Mouse (Mus musculus) adrenal gland, postnatal 25 days (tissue): ENCODE results near the gene Smyd2. TPM values are rescaled to one million over a fixed set of nuclear protein-coding genes. Genes with fewer than 3 reads are reported as not detected.
A peak's percentile ranks its signal among the peaks of the same experiment; 100 is the strongest.

Experiments used
- DNase-seq: peaks from one replicate; pipeline ENCODE4 v3.0.0; 2021; ENCODE audit warnings: mixed read lengths
- long read RNA-seq: library from polyadenylated mRNA; stranded (forward); transcript quantifications from one replicate; pipeline ENCODE4 v2.0.0, GENCODE M21; 2021
- total RNA-seq: library from RNA; stranded (reverse); gene quantifications from 2 replicates; pipeline ENCODE4 v1.2.3, GENCODE M21; 2021

The Smyd2 gene
- total RNA-seq = 74.5 and 80.8 TPM in 2 replicates
- long read RNA-seq, transcript Smyd2-201 (12 exons, 1,680 nt) = major isoform, 75 of 92 reads
- long read RNA-seq, partial matches to known transcripts = 8 of 92 reads
- long read RNA-seq, other reads (novel, unspliced or antisense) = 6 of 92 reads

- DNase-seq = peak; percentile 80
Observed at GRCm38 (mm10) chr1:189921818-189922592, at the start of gene Smyd2. Gene Smyd2, minus strand, starts transcription at chr1:189922363.

GRCm38 (mm10) chr1:189970381-189970780 is 48.2 kb upstream of the Smyd2 start:
- no peak for DNase-seq

GRCm38 (mm10) chr1:189968027-189968426 is 45.9 kb upstream of the Smyd2 start:
- DNase-seq = no peak

- DNase-seq = no peak
Observed at GRCm38 (mm10) chr1:189960481-189960880, 38.3 kb upstream of the Smyd2 start.

GRCm38 (mm10) chr1:189959802-189960201 is 37.6 kb upstream of the Smyd2 start:
- DNase-seq = no peak

GRCm38 (mm10) chr1:189951861-189952260 is 29.7 kb upstream of the Smyd2 start:
- no peak for DNase-seq

- no peak for DNase-seq
Observed at GRCm38 (mm10) chr1:189947411-189947810, 25.2 kb upstream of the Smyd2 start.

- DNase-seq = peak; percentile 13
Observed at GRCm38 (mm10) chr1:189946126-189946525, 24.0 kb upstream of the Smyd2 start.

GRCm38 (mm10) chr1:189941786-189942185 is 19.6 kb upstream of the Smyd2 start:
- no peak for DNase-seq

- peak; percentile 33 for DNase-seq
Observed at GRCm38 (mm10) chr1:189936436-189937105, 14.4 kb upstream of the Smyd2 start.

- no peak for DNase-seq
Observed at GRCm38 (mm10) chr1:189933480-189934202, 11.5 kb upstream of the Smyd2 start.

- no peak for DNase-seq
Observed at GRCm38 (mm10) chr1:189932976-189933375, 10.8 kb upstream of the Smyd2 start.

- DNase-seq = no peak
Observed at GRCm38 (mm10) chr1:189932190-189932589, 10.0 kb upstream of the Smyd2 start.

GRCm38 (mm10) chr1:189929896-189930295 is 7.7 kb upstream of the Smyd2 start:
- DNase-seq = no peak

- peak; percentile 65 for DNase-seq
Observed at GRCm38 (mm10) chr1:189927644-189928043, 5.5 kb upstream of the Smyd2 start.

- DNase-seq = no peak
Observed at GRCm38 (mm10) chr1:189926279-189926678, 4.1 kb upstream of the Smyd2 start.

GRCm38 (mm10) chr1:189923871-189924568 is 1.9 kb upstream of the Smyd2 start:
- no peak for DNase-seq

- no peak for DNase-seq
Observed at GRCm38 (mm10) chr1:189923157-189923556, 994 bp upstream of the Smyd2 start.

- DNase-seq = no peak
Observed at GRCm38 (mm10) chr1:189922721-189923120, 558 bp upstream of the Smyd2 start.

- no peak for DNase-seq
Observed at GRCm38 (mm10) chr1:189921568-189921817, 670 bp downstream of the Smyd2 start.

GRCm38 (mm10) chr1:189920701-189921567 is 1.2 kb downstream of the Smyd2 start:
- no peak for DNase-seq
